Mouse (Mus musculus): ENCODE measurements around the gene Arf1. TPM values are rescaled to one million over a fixed set of nuclear protein-coding genes. Genes with fewer than 3 reads are reported as not detected.

The Arf1 gene
- total RNA-seq, 2 experiments from 2014 or later: 230 to 237 TPM

DNA sequence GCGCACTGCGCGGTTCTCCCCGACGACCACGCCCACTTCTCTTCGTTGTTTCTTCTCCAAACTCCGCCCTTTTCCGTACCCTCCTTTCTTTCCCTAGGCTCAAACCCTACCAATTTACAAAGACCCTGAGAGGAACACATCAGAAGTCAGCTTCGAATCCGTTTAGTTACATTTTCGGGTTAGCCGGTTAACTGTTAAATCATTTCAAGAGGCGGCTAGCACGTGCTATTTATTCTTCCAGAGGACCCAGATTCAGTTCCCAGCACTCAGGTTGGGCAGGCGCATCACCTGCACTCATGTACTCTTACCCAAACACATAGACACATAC, 36.0 kb downstream of the Arf1 start, which contains the start of gene Guk1:
Gene Guk1 (minus strand): TSS at position 154 of the 328 bp plus-strand sequence.
- DNase-seq (ENCODE audit: low spot score): no peak

DNA sequence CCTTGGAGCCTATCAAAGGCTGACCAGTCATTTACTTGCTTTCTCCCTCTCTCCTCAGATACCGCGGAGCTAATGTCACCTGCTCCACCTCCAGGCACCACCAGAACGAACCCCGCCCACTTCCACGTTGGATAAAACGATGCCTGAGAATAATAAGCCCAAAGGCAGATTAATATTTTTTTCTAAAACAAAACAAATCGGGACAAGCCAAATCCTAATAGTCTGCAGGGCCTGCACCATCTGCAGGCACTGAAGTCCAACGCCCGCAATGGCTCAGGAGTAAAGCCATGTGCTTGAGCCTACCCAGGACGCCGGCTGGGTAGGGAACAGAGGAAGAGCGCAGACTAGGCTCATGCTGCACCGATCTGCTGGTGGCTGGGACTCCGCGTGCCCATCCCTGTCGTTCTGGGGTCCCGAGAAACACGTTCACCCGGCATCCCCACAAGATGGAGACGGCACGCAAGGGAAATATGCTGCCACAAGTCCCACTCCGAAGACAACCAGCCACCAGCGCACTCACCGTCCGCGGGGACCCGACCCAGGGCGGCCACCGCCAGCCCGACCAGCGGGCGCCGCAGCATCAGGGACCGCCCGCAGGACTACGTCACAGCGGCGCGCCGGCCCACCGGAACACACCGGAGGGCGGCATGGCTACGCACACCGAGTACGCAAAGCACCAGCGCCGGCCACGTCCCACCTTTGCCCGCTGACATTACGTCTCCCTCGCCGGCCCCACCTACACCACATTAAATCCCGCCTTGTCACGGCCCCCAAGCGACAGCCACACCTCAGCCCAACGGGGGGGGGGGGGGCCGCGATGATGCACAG, 36.6 kb downstream of the Arf1 start:
- peak; percentile 88 for DNase-seq (ENCODE audit: low spot score)

DNA sequence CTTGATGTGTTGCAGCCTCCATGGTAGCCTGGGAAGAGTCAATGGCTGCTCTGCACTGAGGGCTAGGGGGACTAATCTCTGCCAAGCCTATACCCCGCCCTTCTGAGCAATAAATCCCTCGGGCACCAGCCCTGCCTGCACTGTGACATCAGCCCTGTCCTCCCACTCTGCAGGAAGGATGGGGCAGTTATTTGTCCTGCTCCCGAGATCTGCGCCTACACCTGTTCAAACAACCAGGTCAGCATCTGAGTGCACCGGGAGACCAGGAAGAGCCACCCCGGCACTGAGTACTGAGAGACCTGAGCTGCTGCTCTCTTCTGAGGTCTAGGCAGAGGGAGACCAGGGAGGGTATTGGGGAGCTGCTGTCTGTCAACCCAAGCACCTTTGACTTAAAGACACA, 40.4 kb downstream of the Arf1 start:
- no peak for DNase-seq (ENCODE audit: low spot score)

DNA sequence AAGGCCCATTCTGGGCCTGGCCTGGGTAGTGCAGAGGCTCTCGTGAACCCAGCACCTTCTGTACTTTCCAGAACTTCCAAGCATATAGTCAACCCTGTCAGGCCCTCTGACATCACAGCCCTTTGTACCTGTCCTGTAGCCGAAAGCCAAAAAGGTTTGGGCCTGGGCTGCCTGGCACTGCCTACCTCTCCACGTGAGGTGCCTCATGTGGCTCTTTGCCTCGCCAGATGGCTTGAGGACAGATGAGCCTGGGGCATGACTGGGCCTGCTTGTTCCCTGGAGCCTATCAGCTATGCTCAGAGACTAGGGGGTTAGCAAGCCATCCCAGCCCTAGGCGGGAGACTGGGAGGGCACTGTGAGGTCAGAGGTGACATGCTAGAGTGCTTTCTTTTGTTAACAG, 42.6 kb downstream of the Arf1 start:
- DNase-seq (ENCODE audit: low spot score): no peak

GRCm38 (mm10) chr11:59183821-59184220, 44.2 kb downstream of the Arf1 start:
- DNase-seq (ENCODE audit: low spot score): peak; percentile 85

GRCm38 (mm10) chr11:59182864-59183331, 45.2 kb downstream of the Arf1 start, which contains the start of gene Gjc2:
Gene Gjc2 (minus strand): TSS chr11:59183213.
- DNase-seq (ENCODE audit: low spot score): peak; percentile 60

GRCm38 (mm10) chr11:59176921-59177320, 51.1 kb downstream of the Arf1 start:
- DNase-seq (ENCODE audit: low spot score): no peak

DNA sequence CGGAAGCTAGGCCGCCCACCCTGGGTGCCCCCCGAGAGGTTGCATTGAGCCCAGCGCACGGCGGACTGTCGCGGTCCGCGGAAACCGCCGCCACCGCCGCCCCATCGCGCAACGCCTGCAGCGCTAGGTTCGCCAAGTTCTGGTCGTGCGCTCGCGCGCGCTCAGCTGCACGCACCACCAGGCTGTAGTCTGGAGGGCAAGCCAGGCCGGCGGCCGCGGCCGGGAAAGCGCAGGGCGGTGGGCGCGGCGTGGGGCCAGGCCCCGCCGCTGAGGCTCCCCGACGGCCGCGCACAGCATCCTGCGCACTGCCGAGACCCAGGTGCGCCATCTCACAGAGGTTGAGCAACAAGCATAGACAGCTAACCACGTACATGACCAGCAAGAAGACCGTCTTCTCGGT, 51.6 kb downstream of the Arf1 start:
- no peak for DNase-seq (ENCODE audit: low spot score)

DNA sequence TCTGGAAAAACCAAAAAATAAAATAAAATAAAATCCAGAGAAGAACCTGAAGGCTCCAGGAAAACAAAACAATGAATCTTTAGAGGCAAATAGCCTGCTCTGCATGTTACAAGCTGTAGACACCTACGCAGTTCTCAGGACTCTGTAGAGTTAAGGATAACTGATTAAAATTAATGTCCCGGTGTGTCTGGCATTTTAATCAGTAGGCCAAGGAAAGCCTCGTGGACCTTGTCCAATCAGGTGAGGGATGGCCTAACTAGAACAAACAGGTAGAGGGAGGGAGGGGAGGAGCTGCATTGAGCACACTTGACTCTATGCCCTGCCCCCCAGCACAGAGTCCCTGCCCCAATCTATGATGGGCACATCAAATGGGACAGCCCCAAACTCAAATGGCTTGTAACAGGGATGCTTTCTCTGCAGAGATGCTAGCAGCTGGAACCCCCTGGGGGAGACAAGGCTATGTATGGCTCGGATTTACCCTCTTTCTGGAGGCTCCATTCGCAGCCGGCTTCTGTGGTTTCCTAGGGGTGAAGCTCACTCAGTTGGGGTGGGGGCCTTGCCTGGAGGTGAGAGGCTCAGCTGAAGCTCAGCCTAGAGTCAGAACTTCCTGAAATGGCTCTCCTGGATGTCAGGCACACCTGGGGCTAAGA, 53.8 kb downstream of the Arf1 start:
- DNase-seq (ENCODE audit: low spot score): no peak

GRCm38 (mm10) chr11:59170549-59170948, 57.5 kb downstream of the Arf1 start:
- no peak for DNase-seq (ENCODE audit: low spot score)

- no peak for DNase-seq (ENCODE audit: low spot score)
These were observed 58.3 kb downstream of the Arf1 start for GRCm38 (mm10) chr11:59169807-59170206.

DNA sequence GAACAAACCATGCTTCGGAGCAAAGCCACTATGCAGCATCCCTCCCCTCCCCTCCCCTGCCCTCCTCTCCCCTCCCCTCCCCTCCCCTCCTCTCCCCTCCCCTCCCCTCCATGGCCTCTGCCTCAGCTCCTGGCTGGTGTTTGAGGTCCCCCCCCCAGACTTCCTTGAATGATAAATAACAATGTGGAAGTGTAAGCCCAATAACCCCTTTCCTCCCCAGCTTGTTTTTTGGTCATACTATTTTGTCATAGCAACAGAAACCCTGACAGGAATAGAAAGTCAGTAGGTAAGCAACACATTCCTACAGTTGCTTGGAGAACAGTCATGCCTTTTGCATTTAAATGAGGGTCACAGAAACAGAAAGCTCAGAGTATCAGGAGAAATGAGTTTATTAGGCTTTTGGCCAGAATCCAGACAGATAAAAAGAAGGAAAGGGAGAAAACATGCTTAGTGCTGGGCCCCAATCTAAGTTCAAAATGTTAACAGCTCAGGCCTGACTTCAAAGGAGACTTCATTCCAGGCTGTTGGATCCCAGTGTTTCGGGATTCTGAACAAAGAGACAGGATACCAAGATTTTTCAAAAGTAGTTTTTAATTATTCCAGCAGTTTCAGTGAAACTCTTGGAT, 62.3 kb downstream of the Arf1 start:
- DNase-seq (ENCODE audit: low spot score): no peak

GRCm38 (mm10) chr11:59164384-59164783, 63.7 kb downstream of the Arf1 start:
- DNase-seq (ENCODE audit: low spot score): no peak

DNA sequence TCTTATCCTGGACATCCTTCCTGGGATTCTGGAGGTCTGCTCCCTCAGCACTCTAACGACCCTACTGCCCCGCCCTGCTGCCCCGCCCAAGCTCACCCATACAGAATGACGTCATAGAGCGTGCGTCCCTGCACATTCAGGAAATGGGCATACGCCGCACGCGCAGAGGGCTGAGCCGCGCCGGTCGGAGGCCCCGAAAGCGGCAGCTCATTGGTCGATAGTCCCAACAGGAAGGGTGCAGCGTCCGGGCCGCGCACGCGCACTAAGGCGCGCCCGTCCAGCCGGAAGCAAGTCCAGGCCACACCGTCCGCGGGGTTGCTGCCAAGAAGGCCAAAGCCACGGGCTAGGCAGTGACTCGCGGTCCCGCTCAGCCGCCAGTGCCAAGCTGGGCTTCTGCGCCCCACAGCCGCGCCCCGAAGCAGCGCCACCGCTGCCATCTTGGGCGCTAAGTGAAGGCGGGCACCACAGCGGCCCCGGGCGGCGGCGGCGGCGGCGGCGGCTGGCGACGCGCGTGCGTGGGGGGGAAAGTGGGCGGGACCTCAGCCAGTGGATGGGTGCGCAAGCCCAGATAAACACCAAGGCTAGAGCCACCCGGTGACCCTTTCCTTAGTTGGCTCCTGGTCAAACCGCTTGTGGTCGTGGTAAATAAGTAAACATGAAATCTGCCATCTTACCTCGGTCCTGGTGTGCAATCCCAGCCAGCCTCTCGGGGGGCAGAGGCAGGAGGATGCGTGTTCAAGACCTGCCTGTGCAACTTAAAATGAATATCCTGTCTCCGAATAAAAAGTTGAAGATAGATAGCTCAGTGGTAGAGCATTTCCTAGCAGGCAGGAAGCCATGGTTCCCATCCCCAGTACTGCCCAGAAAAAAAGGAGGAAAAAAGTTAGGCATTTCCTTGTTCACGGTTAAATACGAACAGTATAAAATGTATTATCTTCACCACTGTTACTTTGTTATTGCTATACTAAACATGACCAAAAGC, 64.5 kb downstream of the Arf1 start, which contains the start of gene Iba57:
Gene Iba57 (minus strand): TSS at position 485 of the 982 bp plus-strand sequence.
- peak; percentile 98 for DNase-seq (ENCODE audit: low spot score)

DNA sequence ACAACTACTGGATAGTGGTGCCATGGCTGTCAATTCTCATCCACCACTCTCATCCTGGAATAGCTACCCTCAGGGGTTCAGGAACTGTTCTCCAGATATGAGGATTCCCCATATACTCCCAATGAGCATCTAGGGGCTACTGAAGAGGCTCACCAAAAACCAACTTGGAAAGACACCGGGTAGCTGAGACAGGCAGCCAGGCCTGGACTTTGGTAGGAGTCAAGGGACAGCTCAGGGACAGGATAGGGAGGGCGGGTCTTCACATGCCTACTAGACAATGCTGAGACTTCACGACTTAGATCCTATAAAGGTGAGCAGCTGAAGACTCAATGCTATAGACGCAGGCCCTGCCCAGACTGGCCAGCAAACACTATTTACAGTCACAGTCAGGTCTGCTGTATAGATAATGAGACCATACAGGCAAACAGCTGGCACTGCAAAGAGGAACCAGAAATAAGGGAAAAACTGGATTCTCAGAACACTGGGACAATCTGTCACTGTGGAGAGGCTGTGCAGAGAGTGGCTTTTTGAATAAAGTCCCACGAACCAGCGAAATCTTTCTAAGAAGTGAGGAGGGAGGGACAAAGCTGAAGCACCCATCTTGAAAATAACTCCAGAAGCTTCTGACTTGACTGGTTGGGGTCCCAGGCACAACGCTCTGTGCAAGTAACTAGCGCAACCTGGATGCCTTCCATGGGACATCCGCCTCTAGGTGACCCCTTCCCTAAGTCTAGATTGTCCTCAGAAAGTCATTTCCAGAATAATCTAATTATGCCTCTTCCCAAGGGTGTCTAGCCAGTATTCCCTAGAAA, 65.4 kb downstream of the Arf1 start:
- DNase-seq (ENCODE audit: low spot score): no peak

Other genes with a start within 250 kb of the Arf1 start
- 1,000 to 10,000 TPM; 1,684 to 1,873 TPM for gene Obscn, start 91.9 kb downstream of the Arf1 start, total RNA-seq (2021)
- 1 to 10 TPM; 6.9 to 7.2 TPM for gene Iba57, start 64.5 kb downstream of the Arf1 start, total RNA-seq (2021)
- under 1 TPM; 0.23 to 0.33 TPM for gene Gjc2, start 45.1 kb downstream of the Arf1 start, total RNA-seq (2021)
- gene Guk1, start 36.1 kb downstream of the Arf1 start, total RNA-seq (2021): 10 to 100 TPM; 32.9 to 38.0 TPM
- 10 to 100 TPM; 57.0 to 65.8 TPM for gene Mrpl55, start 25.8 kb downstream of the Arf1 start, total RNA-seq (2021)
- 1 to 10 TPM; 2.3 to 2.6 TPM for gene 2310033P09Rik, start 19.9 kb downstream of the Arf1 start, total RNA-seq (2021)
- gene Wnt3a, start 62.5 kb upstream of the Arf1 start, total RNA-seq (2021): not detected
- gene Wnt9a, start 78.7 kb upstream of the Arf1 start, total RNA-seq (2021): 1 to 10 TPM; 7.9 to 9.9 TPM
- gene Prss38, start 147.4 kb upstream of the Arf1 start, total RNA-seq (2021): not detected
- 1 to 10 TPM; 9.0 to 9.8 TPM for gene Jmjd4, start 221.8 kb upstream of the Arf1 start, total RNA-seq (2021)
- 10 to 100 TPM; 23.9 to 24.2 TPM for gene Snap47, start 222.9 kb upstream of the Arf1 start, total RNA-seq (2021)
- 1 to 10 TPM; 2.0 to 2.3 TPM for gene Zfp867, start 244.2 kb upstream of the Arf1 start, total RNA-seq (2021)